Mouse (Mus musculus) effector memory CD4-positive, alpha-beta T cell, adult 5 months (primary cell): ENCODE results near the gene Gm17349. TPM values are rescaled to one million over a fixed set of nuclear protein-coding genes. Genes with fewer than 3 reads are reported as not detected.

Experiments
- polyA plus RNA-seq: library from polyadenylated mRNA; unstranded; fragments of 100-300 nt; shearing (Covaris generic); gene quantifications from one replicate; pipeline ENCODE4 v1.2.1, GENCODE M21; 2017

The Gm17349 gene
- not detected for polyA plus RNA-seq

GRCm38 (mm10) chr15:99705440-99706048, at the start of gene Gm17349:
TSS of gene Gm17349 (minus strand) at chr15:99705490.

GRCm38 (mm10) chr15:99725341-99726155, 20.3 kb upstream of the Gm17349 start, which contains the start of gene Cox14:
TSS of gene Cox14 (plus strand) at chr15:99725618.

GRCm38 (mm10) chr15:99717386-99718334, 12.4 kb upstream of the Gm17349 start, which contains the start of gene Gpd1:
TSS of gene Gpd1 (plus strand) at chr15:99717515.

GRCm38 (mm10) chr15:99701999-99702900, 3.0 kb downstream of the Gm17349 start, which contains the start of gene Smarcd1:
TSS of gene Smarcd1 (plus strand) at chr15:99702129.

GRCm38 (mm10) chr15:99670154-99670821, 35.0 kb downstream of the Gm17349 start, which contains the start of gene Asic1:
TSS of gene Asic1 (plus strand) at chr15:99670368.

Other genes starting within 250 kb of the Gm17349 start
- gene Nckap5l, start 247.7 kb downstream of the Gm17349 start, polyA plus RNA-seq, result 9.1 TPM
- 8.4 TPM for gene Bcdin3d, start 230.8 kb downstream of the Gm17349 start, polyA plus RNA-seq
- gene Faim2, start 177.3 kb downstream of the Gm17349 start, polyA plus RNA-seq, result not detected
- not detected for gene Aqp2, start 126.4 kb downstream of the Gm17349 start, polyA plus RNA-seq
- gene Aqp5, start 114.7 kb downstream of the Gm17349 start, polyA plus RNA-seq, result not detected
- gene Aqp6, start 104.1 kb downstream of the Gm17349 start, polyA plus RNA-seq, result not detected
- gene Racgap1, start 53.8 kb downstream of the Gm17349 start, polyA plus RNA-seq, result 10.4 TPM
- gene Asic1, start 35.1 kb downstream of the Gm17349 start, polyA plus RNA-seq, result 0.61 TPM
- 24.9 TPM for gene Smarcd1, start 3.4 kb downstream of the Gm17349 start, polyA plus RNA-seq
- gene Gpd1, start 12.0 kb upstream of the Gm17349 start, polyA plus RNA-seq, result not detected
- gene Cox14, start 20.1 kb upstream of the Gm17349 start, polyA plus RNA-seq, result 115 TPM
- 64.6 TPM for gene Cers5, start 67.4 kb upstream of the Gm17349 start, polyA plus RNA-seq
- gene Lima1, start 170.0 kb upstream of the Gm17349 start, polyA plus RNA-seq, result 0.54 TPM